Mouse (Mus musculus): Measurements from ENCODE around the gene Ruvbl1. TPM values are rescaled to one million over a fixed set of nuclear protein-coding genes. Genes with fewer than 3 reads are reported as not detected.

Gene Ruvbl1
- polyA plus RNA-seq, 1 experiment from 2014 or later: 89.9 TPM

DNA sequence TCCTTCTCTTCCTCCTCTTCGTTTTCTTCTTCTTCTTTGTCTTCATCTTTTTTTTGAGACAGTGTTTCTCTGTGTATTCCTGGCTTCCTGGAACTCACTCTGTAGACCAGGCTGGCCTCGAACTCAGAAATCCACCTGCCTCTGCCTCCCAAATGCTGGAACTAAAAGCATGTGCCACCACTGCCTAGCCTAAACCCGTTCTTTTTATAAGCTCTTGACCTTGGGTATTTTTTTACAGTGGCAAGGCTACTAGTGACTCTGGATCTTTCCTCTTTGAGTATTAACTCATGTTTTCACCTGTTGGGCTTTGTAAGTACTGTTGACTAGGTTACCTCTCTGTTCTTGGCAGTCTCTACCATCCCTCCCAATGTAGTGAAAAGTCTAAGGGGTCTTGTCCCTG is 57.8 kb downstream of the Ruvbl1 start:
- Histone ChIP-seq H3K4me2 (no peak overlapping the region), H3K36me3 (no peaks in the 10 kb centered on the region), H3K27me3 (replicated peaks) (no peaks in the 10 kb centered on the region), H3K4me1 (peaks cover 9% of the 10 kb centered on the region), H3K9me3 (replicated peaks) (no peaks in the 10 kb centered on the region), H3K4me3 (replicated peaks) (no peak overlapping the region), H3K9ac (replicated peaks) (no peak overlapping the region), H3K27ac (replicated peaks) (no peak overlapping the region)
- WGBS: 80% methylated on average over 3 of the region's 3 CpGs
- no peak for ATAC-seq (ENCODE audit: low FRiP score)

- no peaks in the 10 kb centered on the region for H3K36me3 ChIP-seq
- no peak overlapping the region for H3K9ac ChIP-seq (replicated peaks)
- no peak overlapping the region for H3K4me2 ChIP-seq
- no peaks in the 10 kb centered on the region for H3K27me3 ChIP-seq (replicated peaks)
- 87% methylated on average over 3 of the region's 3 CpGs for WGBS
- no peaks in the 10 kb centered on the region for H3K9me3 ChIP-seq (replicated peaks)
- no peak for ATAC-seq (ENCODE audit: low FRiP score)
- no peak overlapping the region for H3K27ac ChIP-seq (replicated peaks)
- H3K4me1 ChIP-seq: peaks cover 9% of the 10 kb centered on the region
- no peak overlapping the region for H3K4me3 ChIP-seq (replicated peaks)
These were observed 58.2 kb downstream of the Ruvbl1 start for GRCm38 (mm10) chr6:88523451-88523850.

- ATAC-seq (ENCODE audit: low FRiP score): no peak
- Histone ChIP-seq H3K9ac (replicated peaks) (no peak overlapping the region), H3K4me1 (peaks cover 9% of the 10 kb centered on the region), H3K36me3 (no peaks in the 10 kb centered on the region), H3K27me3 (replicated peaks) (no peaks in the 10 kb centered on the region), H3K4me2 (no peak overlapping the region), H3K4me3 (replicated peaks) (no peak overlapping the region), H3K9me3 (replicated peaks) (no peaks in the 10 kb centered on the region), H3K27ac (replicated peaks) (no peak overlapping the region)
- 82% methylated on average over 4 of the region's 4 CpGs for WGBS
These were observed 58.8 kb downstream of the Ruvbl1 start for GRCm38 (mm10) chr6:88524056-88524455.

- Histone ChIP-seq H3K9me3 (replicated peaks) (no peaks in the 10 kb centered on the region), H3K4me2 (no peak overlapping the region)
These were observed 65.1 kb downstream of the Ruvbl1 start for GRCm38 (mm10) chr6:88530306-88530705.

GRCm38 (mm10) chr6:88540093-88540755 is 75.0 kb downstream of the Ruvbl1 start:
- no peak overlapping the region for H3K27ac ChIP-seq (replicated peaks)
- H3K4me2 ChIP-seq: no peak overlapping the region
- peaks cover 3% of the 10 kb centered on the region; the same call in 1 of the 2 replicates for H3K4me1 ChIP-seq
- no peak for ATAC-seq (ENCODE audit: low FRiP score)
- no peaks in the 10 kb centered on the region for H3K36me3 ChIP-seq
- H3K4me3 ChIP-seq (replicated peaks): no peak overlapping the region
- H3K9me3 ChIP-seq (replicated peaks): no peaks in the 10 kb centered on the region
- no peak overlapping the region for H3K9ac ChIP-seq (replicated peaks)
- no peaks in the 10 kb centered on the region for H3K27me3 ChIP-seq (replicated peaks)
- 60% methylated on average over 2 of the region's 2 CpGs for WGBS

More at GRCm38 (mm10) chr6:88530306-88530705, 65.1 kb downstream of the Ruvbl1 start:
- H3K9ac ChIP-seq (replicated peaks): no peak overlapping the region
- no peaks in the 10 kb centered on the region for H3K27me3 ChIP-seq (replicated peaks)
- no peak overlapping the region for H3K4me3 ChIP-seq (replicated peaks)
- no peaks in the 10 kb centered on the region for H3K4me1 ChIP-seq
- H3K36me3 ChIP-seq: no peaks in the 10 kb centered on the region
- ATAC-seq (ENCODE audit: low FRiP score): no peak
- H3K27ac ChIP-seq (replicated peaks): no peak overlapping the region

GRCm38 (mm10) chr6:88544241-88544640 is 79.0 kb downstream of the Ruvbl1 start:
- Histone ChIP-seq H3K4me1 (peaks cover 5% of the 10 kb centered on the region; the same call in 1 of the 2 replicates), H3K27ac (replicated peaks) (no peak overlapping the region), H3K9me3 (replicated peaks) (no peaks in the 10 kb centered on the region), H3K4me3 (replicated peaks) (no peak overlapping the region), H3K9ac (replicated peaks) (no peak overlapping the region), H3K4me2 (no peak overlapping the region), H3K27me3 (replicated peaks) (peaks cover 8% of the 10 kb centered on the region), H3K36me3 (no peaks in the 10 kb centered on the region)
- WGBS: 87% methylated on average over 3 of the region's 3 CpGs
- no peak for ATAC-seq (ENCODE audit: low FRiP score)

GRCm38 (mm10) chr6:88544644-88545396 is 79.6 kb downstream of the Ruvbl1 start:
- Histone ChIP-seq H3K9ac (replicated peaks) (no peak overlapping the region), H3K27me3 (replicated peaks) (peaks cover 8% of the 10 kb centered on the region)
- ATAC-seq (ENCODE audit: low FRiP score): no peak

GRCm38 (mm10) chr6:88545397-88545790 is 80.2 kb downstream of the Ruvbl1 start:
- no peaks in the 10 kb centered on the region for H3K9me3 ChIP-seq (replicated peaks)
- H3K27me3 ChIP-seq (replicated peaks): peaks cover 8% of the 10 kb centered on the region
- no peak for ATAC-seq (ENCODE audit: low FRiP score)
- no peak overlapping the region for H3K27ac ChIP-seq (replicated peaks)
- peaks cover 5% of the 10 kb centered on the region; the same call in 1 of the 2 replicates for H3K4me1 ChIP-seq
- no peak overlapping the region for H3K9ac ChIP-seq (replicated peaks)
- WGBS: 28% methylated on average over 10 of the region's 10 CpGs
- H3K4me3 ChIP-seq (replicated peaks): no peak overlapping the region
- H3K4me2 ChIP-seq: no peak overlapping the region
- no peaks in the 10 kb centered on the region for H3K36me3 ChIP-seq

More at GRCm38 (mm10) chr6:88544644-88545396, 79.6 kb downstream of the Ruvbl1 start:
- Histone ChIP-seq H3K9me3 (replicated peaks) (no peaks in the 10 kb centered on the region), H3K4me1 (peaks cover 5% of the 10 kb centered on the region; the same call in 1 of the 2 replicates), H3K27ac (replicated peaks) (no peak overlapping the region), H3K4me3 (replicated peaks) (no peak overlapping the region), H3K4me2 (no peak overlapping the region), H3K36me3 (no peaks in the 10 kb centered on the region)
- 32% methylated on average over 11 of the region's 11 CpGs for WGBS

Other genes starting within 250 kb of the Ruvbl1 start
- not detected in 2 replicates for gene Dnajb8, start 243.1 kb upstream of the Ruvbl1 start, polyA plus RNA-seq (2015; fragmentation: Nextera tagmentation; extraction: Ambion mirVana)
- gene Eefsec, start 18.9 kb upstream of the Ruvbl1 start, polyA plus RNA-seq (2015; fragmentation: Nextera tagmentation; extraction: Ambion mirVana): 27.3 and 32.4 TPM in 2 replicates
- 138 and 161 TPM in 2 replicates for gene Sec61a1, start 53.5 kb downstream of the Ruvbl1 start, polyA plus RNA-seq (2015; fragmentation: Nextera tagmentation; extraction: Ambion mirVana)
- gene Kbtbd12, start 172.5 kb downstream of the Ruvbl1 start, polyA plus RNA-seq (2015; fragmentation: Nextera tagmentation; extraction: Ambion mirVana): 0.36 and 1.4 TPM in 2 replicates

All from neural tube, embryonic 15.5 days (tissue).